Mouse (Mus musculus): ENCODE measurements at regions not wholly inside any gene's neighbourhood (a gene's known extent, or its start where the extent isn't known, plus 50 kb on each side); places are given as distances from the start of the nearest gene placed in this dataset.

GRCm38 (mm10) chr9:46684113-46684850 is 314.3 kb upstream of the Gm4791 start:
- ATAC-seq, result no peak

DNA sequence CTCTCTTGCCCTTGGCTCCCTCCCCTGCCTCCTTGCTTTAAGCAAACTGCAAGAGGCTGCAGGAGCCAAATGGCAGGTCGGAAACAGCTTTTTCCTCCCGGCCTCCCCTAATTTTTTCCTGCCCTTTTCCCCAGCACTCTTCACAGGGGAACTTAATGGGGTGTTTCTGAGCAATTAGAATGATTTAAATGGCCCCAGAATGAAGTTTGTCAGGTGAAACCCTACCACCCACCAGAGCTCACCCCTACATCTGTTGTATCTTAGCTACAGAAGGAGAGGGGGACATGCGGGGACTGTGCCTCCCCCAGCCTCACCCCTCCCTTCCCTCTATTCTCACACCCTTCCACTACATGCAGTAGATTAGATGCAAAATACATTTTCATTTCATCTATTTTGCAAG is 326.5 kb upstream of the Gm4791 start:
- no peak for ATAC-seq

More at GRCm38 (mm10) chr9:46684113-46684850, 314.3 kb upstream of the Gm4791 start:
- Histone ChIP-seq H3K36me3 (ENCODE audit: control insufficient read depth, insufficient read depth, low read length) (no peaks in the 10 kb centered on the region), H3K4me2 (ENCODE audit: low read depth, low read length) (no peak overlapping the region), H3K27me3 (replicated peaks; ENCODE audit: control insufficient read depth, insufficient read depth, low read length) (no peaks in the 10 kb centered on the region), H3K4me1 (ENCODE audit: control insufficient read depth, insufficient read depth, low read length) (no peaks in the 10 kb centered on the region), H3K9ac (ENCODE audit: low read depth, low read length) (no peak overlapping the region), H3K4me3 (ENCODE audit: low read length) (no peak overlapping the region), H3K9me3 (ENCODE audit: control insufficient read depth, low read length) (no peaks in the 10 kb centered on the region), H3K27ac (ENCODE audit: low read length) (no peak overlapping the region)
- 76% methylated on average over 15 of the region's 15 CpGs for WGBS

GRCm38 (mm10) chr9:46654422-46654821 is 334.6 kb upstream of the 4931429L15Rik start:
- no peaks in the 10 kb centered on the region for H3K36me3 ChIP-seq (ENCODE audit: control insufficient read depth, insufficient read depth, low read length)
- no peak for ATAC-seq
- H3K4me2 ChIP-seq (ENCODE audit: low read depth, low read length), result no peak overlapping the region
- no peaks in the 10 kb centered on the region for H3K27me3 ChIP-seq (replicated peaks; ENCODE audit: control insufficient read depth, insufficient read depth, low read length)
- H3K9me3 ChIP-seq (ENCODE audit: control insufficient read depth, low read length), result no peaks in the 10 kb centered on the region
- no peak overlapping the region for H3K4me3 ChIP-seq (ENCODE audit: low read length)
- H3K9ac ChIP-seq (ENCODE audit: low read depth, low read length), result no peak overlapping the region
- WGBS, result 79% methylated on average over 8 of the region's 8 CpGs
- no peak overlapping the region for H3K27ac ChIP-seq (ENCODE audit: low read length)
- no peaks in the 10 kb centered on the region for H3K4me1 ChIP-seq (ENCODE audit: control insufficient read depth, insufficient read depth, low read length)

More for the DNA sequence above, 326.5 kb upstream of the Gm4791 start:
- H3K27ac ChIP-seq (ENCODE audit: low read length), result no peak overlapping the region
- no peak overlapping the region for H3K4me3 ChIP-seq (ENCODE audit: low read length)
- H3K9me3 ChIP-seq (ENCODE audit: control insufficient read depth, low read length), result no peaks in the 10 kb centered on the region
- no peak overlapping the region for H3K4me2 ChIP-seq (ENCODE audit: low read depth, low read length)
- no peaks in the 10 kb centered on the region for H3K36me3 ChIP-seq (ENCODE audit: control insufficient read depth, insufficient read depth, low read length)
- no peaks in the 10 kb centered on the region for H3K4me1 ChIP-seq (ENCODE audit: control insufficient read depth, insufficient read depth, low read length)
- no peak overlapping the region for H3K9ac ChIP-seq (ENCODE audit: low read depth, low read length)
- 39% methylated on average over 3 of the region's 3 CpGs for WGBS
- H3K27me3 ChIP-seq (replicated peaks; ENCODE audit: control insufficient read depth, insufficient read depth, low read length), result no peaks in the 10 kb centered on the region

- 64% methylated on average over 9 of the region's 9 CpGs for WGBS
- no peak for ATAC-seq
These were observed 327.6 kb upstream of the 4931429L15Rik start for GRCm38 (mm10) chr9:46647238-46647922.

DNA sequence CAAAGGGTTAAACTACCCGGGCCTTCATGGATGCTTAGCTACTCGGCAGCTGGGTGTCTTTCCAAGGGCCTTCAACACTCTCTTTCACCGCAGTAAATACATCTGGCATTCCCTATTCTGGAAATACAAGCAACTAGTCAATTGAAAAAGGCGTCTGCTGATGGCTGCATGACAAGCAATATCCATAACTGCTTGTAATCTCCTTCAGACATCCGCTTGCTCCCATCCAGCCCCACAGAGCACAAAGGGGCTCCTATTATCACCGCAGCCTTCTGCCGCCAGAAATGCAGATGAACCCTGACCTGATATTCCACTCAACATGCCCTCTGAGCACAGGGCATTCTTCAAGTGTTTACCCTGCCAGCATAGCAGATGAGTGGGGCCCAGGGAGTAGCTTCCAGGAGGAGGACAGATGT is 325.7 kb upstream of the 4931429L15Rik start:
- H3K4me1 ChIP-seq (ENCODE audit: control insufficient read depth, insufficient read depth, low read length), result no peaks in the 10 kb centered on the region
- H3K4me3 ChIP-seq (ENCODE audit: low read length), result no peak overlapping the region
- WGBS, result 43% methylated on average over 7 of the region's 7 CpGs
- H3K9ac ChIP-seq (ENCODE audit: low read depth, low read length), result no peak overlapping the region
- no peaks in the 10 kb centered on the region for H3K27me3 ChIP-seq (replicated peaks; ENCODE audit: control insufficient read depth, insufficient read depth, low read length)
- ATAC-seq, result 0 out of 2 replicates have a peak, but pooled peaks have one; percentile 21
- no peak overlapping the region for H3K4me2 ChIP-seq (ENCODE audit: low read depth, low read length)
- H3K9me3 ChIP-seq (ENCODE audit: control insufficient read depth, low read length), result no peaks in the 10 kb centered on the region
- no peak overlapping the region for H3K27ac ChIP-seq (ENCODE audit: low read length)
- no peaks in the 10 kb centered on the region for H3K36me3 ChIP-seq (ENCODE audit: control insufficient read depth, insufficient read depth, low read length)

More at GRCm38 (mm10) chr9:46647238-46647922, 327.6 kb upstream of the 4931429L15Rik start:
- Histone ChIP-seq H3K36me3 (ENCODE audit: control insufficient read depth, insufficient read depth, low read length) (no peaks in the 10 kb centered on the region), H3K4me1 (ENCODE audit: control insufficient read depth, insufficient read depth, low read length) (no peaks in the 10 kb centered on the region), H3K4me3 (ENCODE audit: low read length) (no peak overlapping the region), H3K9me3 (ENCODE audit: control insufficient read depth, low read length) (no peaks in the 10 kb centered on the region), H3K27ac (ENCODE audit: low read length) (no peak overlapping the region), H3K4me2 (ENCODE audit: low read depth, low read length) (no peak overlapping the region), H3K27me3 (replicated peaks; ENCODE audit: control insufficient read depth, insufficient read depth, low read length) (no peaks in the 10 kb centered on the region), H3K9ac (ENCODE audit: low read depth, low read length) (no peak overlapping the region)

DNA sequence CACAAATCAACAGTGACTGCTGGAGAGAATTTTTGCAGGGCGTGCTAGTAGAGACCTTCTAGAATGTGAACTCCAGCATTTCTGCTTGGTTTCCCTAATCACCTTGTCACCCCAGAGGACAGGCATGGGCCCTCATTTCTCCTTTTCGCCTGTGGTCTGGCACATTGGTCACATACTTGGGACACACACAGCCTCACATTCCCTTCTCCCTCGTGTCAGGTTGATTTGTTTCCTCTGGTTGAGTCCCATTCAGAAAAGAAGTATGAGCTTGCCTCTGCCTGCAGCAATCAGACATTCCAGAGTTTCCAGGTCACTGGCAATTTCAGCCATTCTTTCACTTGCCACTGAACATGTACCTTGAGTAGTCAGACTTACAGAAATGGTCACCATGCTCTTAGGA is 323.8 kb upstream of the 4931429L15Rik start:
- Histone ChIP-seq H3K4me1 (ENCODE audit: control insufficient read depth, insufficient read depth, low read length) (no peaks in the 10 kb centered on the region), H3K27ac (ENCODE audit: low read length) (no peak overlapping the region), H3K4me2 (ENCODE audit: low read depth, low read length) (no peak overlapping the region), H3K9me3 (ENCODE audit: control insufficient read depth, low read length) (no peaks in the 10 kb centered on the region), H3K4me3 (ENCODE audit: low read length) (no peak overlapping the region), H3K36me3 (ENCODE audit: control insufficient read depth, insufficient read depth, low read length) (no peaks in the 10 kb centered on the region), H3K9ac (ENCODE audit: low read depth, low read length) (no peak overlapping the region), H3K27me3 (replicated peaks; ENCODE audit: control insufficient read depth, insufficient read depth, low read length) (no peaks in the 10 kb centered on the region)
- ATAC-seq, result no peak
- 64% methylated on average over 3 of the region's 3 CpGs for WGBS

GRCm38 (mm10) chr9:46642696-46643095 is 322.9 kb upstream of the 4931429L15Rik start:
- H3K4me1 ChIP-seq (ENCODE audit: control insufficient read depth, insufficient read depth, low read length), result no peaks in the 10 kb centered on the region
- 5% methylated on average over 9 of the region's 9 CpGs for WGBS
- no peaks in the 10 kb centered on the region for H3K27me3 ChIP-seq (replicated peaks; ENCODE audit: control insufficient read depth, insufficient read depth, low read length)
- H3K27ac ChIP-seq (ENCODE audit: low read length), result no peak overlapping the region
- no peak for ATAC-seq
- no peaks in the 10 kb centered on the region for H3K36me3 ChIP-seq (ENCODE audit: control insufficient read depth, insufficient read depth, low read length)
- no peak overlapping the region for H3K9ac ChIP-seq (ENCODE audit: low read depth, low read length)
- H3K9me3 ChIP-seq (ENCODE audit: control insufficient read depth, low read length), result no peaks in the 10 kb centered on the region
- H3K4me3 ChIP-seq (ENCODE audit: low read length), result no peak overlapping the region
- no peak overlapping the region for H3K4me2 ChIP-seq (ENCODE audit: low read depth, low read length)

DNA sequence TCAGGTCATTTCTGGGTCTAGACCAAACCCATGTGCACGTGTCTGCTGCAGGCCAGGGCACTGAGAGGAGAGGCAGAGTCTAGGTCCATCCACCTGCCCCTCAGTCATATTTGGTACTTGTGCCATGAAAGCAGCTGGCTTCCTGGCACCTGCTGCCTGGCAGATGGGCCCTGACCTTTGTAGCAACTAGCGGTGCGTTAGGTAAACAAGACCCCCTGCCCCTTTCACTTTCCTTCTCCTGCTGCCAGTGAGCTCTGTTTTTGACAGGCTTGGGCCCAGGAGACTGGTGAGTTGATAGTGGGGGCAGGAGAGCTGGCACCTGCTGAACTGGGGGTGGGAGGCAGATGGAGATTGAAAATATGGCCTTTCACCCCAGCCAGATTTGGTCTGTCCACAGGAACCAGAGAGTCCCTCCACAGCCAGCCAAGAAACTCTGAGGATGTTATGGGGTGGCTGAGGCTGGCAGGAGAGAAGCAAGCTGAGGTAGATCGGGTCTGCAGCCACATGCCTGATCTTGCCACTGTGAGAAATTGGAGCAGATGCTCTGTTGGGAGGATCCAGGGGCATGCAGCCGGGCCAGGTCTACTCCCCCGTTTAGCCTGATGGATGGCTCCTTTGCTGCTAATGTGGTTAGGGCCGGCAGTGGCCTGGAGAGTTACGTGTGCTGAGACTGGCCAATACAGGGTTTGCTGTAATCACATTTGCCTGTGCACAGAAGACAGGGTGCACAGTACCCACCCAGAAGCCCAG is 316.6 kb upstream of the 4931429L15Rik start:
- H3K4me1 ChIP-seq (ENCODE audit: control insufficient read depth, insufficient read depth, low read length), result no peaks in the 10 kb centered on the region
- no peak overlapping the region for H3K9ac ChIP-seq (ENCODE audit: low read depth, low read length)
- 58% methylated on average over 8 of the region's 8 CpGs for WGBS
- no peak overlapping the region for H3K4me3 ChIP-seq (ENCODE audit: low read length)
- H3K27me3 ChIP-seq (replicated peaks; ENCODE audit: control insufficient read depth, insufficient read depth, low read length), result no peaks in the 10 kb centered on the region
- H3K36me3 ChIP-seq (ENCODE audit: control insufficient read depth, insufficient read depth, low read length), result no peaks in the 10 kb centered on the region
- no peak overlapping the region for H3K4me2 ChIP-seq (ENCODE audit: low read depth, low read length)
- H3K9me3 ChIP-seq (ENCODE audit: control insufficient read depth, low read length), result no peaks in the 10 kb centered on the region
- no peak overlapping the region for H3K27ac ChIP-seq (ENCODE audit: low read length)
- ATAC-seq, result no peak

DNA sequence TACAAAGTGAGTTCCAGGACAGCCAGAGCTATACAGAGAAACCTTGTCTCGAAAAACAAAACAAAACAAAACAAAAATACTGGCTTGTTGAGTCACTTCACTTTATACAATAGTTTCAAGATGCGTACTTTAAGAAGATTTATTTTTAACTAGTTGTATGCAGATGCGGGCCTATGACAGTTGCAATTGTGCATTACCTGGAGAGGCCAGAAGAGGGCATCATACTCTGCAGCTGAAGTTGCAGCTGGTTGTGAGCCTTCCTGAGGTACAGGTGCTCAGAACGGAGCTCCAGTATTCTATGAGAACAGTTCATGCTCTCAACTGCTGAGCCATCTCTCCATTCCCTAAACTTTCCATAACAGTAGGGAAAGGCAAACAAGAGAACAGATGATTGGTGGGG is 314.2 kb upstream of the 4931429L15Rik start:
- Histone ChIP-seq H3K27me3 (replicated peaks; ENCODE audit: control insufficient read depth, insufficient read depth, low read length) (no peaks in the 10 kb centered on the region), H3K9me3 (ENCODE audit: control insufficient read depth, low read length) (no peaks in the 10 kb centered on the region), H3K27ac (ENCODE audit: low read length) (no peak overlapping the region), H3K4me2 (ENCODE audit: low read depth, low read length) (no peak overlapping the region), H3K4me3 (ENCODE audit: low read length) (no peak overlapping the region), H3K9ac (ENCODE audit: low read depth, low read length) (no peak overlapping the region), H3K36me3 (ENCODE audit: control insufficient read depth, insufficient read depth, low read length) (no peaks in the 10 kb centered on the region), H3K4me1 (ENCODE audit: control insufficient read depth, insufficient read depth, low read length) (no peaks in the 10 kb centered on the region)
- 79% methylated on average over 4 of the region's 4 CpGs for WGBS
- no peak for ATAC-seq

Measured in intestine, embryonic 16.5 days (tissue).